Mouse (Mus musculus): Measurements from ENCODE around the gene Zcchc8.

Zcchc8 gene

GRCm38 (mm10) chr5:123683377-123684220, 37.3 kb downstream of the Zcchc8 start:
- peak; percentile 85 to 86 for DNase-seq

- no peak for DNase-seq
Observed at GRCm38 (mm10) chr5:123683043-123683376, 37.9 kb downstream of the Zcchc8 start.

GRCm38 (mm10) chr5:123682372-123682771, 38.5 kb downstream of the Zcchc8 start:
- no peak for DNase-seq

- DNase-seq, result peak in 1 of 2 experiments; percentile 52
Observed at GRCm38 (mm10) chr5:123679546-123680263, 41.2 kb downstream of the Zcchc8 start.

- DNase-seq, result peak in 1 of 2 experiments; percentile 29
Observed at GRCm38 (mm10) chr5:123679106-123679505, 41.8 kb downstream of the Zcchc8 start.

- DNase-seq, result no peak
Observed at GRCm38 (mm10) chr5:123675717-123676116, 45.2 kb downstream of the Zcchc8 start.

- no peak for DNase-seq
Observed at GRCm38 (mm10) chr5:123675221-123675620, 45.7 kb downstream of the Zcchc8 start.

- DNase-seq, result no peak
Observed at GRCm38 (mm10) chr5:123671473-123671820, 49.5 kb downstream of the Zcchc8 start.

- DNase-seq, result no peak
Observed at GRCm38 (mm10) chr5:123670800-123671472, 50.0 kb downstream of the Zcchc8 start.

GRCm38 (mm10) chr5:123669991-123670799, 50.7 kb downstream of the Zcchc8 start:
- DNase-seq, result no peak

- DNase-seq, result no peak
Observed at GRCm38 (mm10) chr5:123667915-123668314, 53.0 kb downstream of the Zcchc8 start.

- DNase-seq, result no peak
Observed at GRCm38 (mm10) chr5:123665956-123666355, 54.9 kb downstream of the Zcchc8 start.

GRCm38 (mm10) chr5:123664329-123664728, 56.6 kb downstream of the Zcchc8 start:
- no peak for DNase-seq

GRCm38 (mm10) chr5:123662059-123662458, 58.8 kb downstream of the Zcchc8 start:
- no peak for DNase-seq

- DNase-seq, result no peak
Observed at GRCm38 (mm10) chr5:123661602-123662001, 59.3 kb downstream of the Zcchc8 start.

GRCm38 (mm10) chr5:123657651-123658050, 63.2 kb downstream of the Zcchc8 start:
- DNase-seq, result no peak

- no peak for DNase-seq
Observed at GRCm38 (mm10) chr5:123654937-123655336, 66.0 kb downstream of the Zcchc8 start.

- DNase-seq, result no peak
Observed at GRCm38 (mm10) chr5:123653287-123653801, 67.6 kb downstream of the Zcchc8 start.

- DNase-seq, result no peak
Observed at GRCm38 (mm10) chr5:123650825-123651224, 70.1 kb downstream of the Zcchc8 start.

All from cerebellum, postnatal 25 days (tissue).